Mouse (Mus musculus) intestine, embryonic 16.5 days (tissue): ENCODE measurements around the gene Fibin. TPM values are rescaled to one million over a fixed set of nuclear protein-coding genes. Genes with fewer than 3 reads are reported as not detected.

Source experiments
- ATAC-seq: fragments of 200-750 bp; cut with Nextera tagmentation; 2 replicates; pipeline ENCODE4 v1.8.0; 2017; ENCODE audit warnings: moderate TSS enrichment, moderate library complexity
- H3K27ac ChIP-seq: fragments of 300-500 bp; sonication (generic); 2 replicates; pipeline ENCODE4 v1.5.1; 2014; ENCODE audit warnings: mild to moderate bottlenecking, low read length
- H3K27me3 ChIP-seq: fragments of 300-500 bp; sonication (generic); replicated peaks from 2 replicates; pipeline ENCODE4 v1.6.1; 2014; ENCODE audit warnings: low read length, control low read depth, mixed read lengths; ENCODE audit not compliant: control insufficient read depth, insufficient read depth
- H3K36me3 ChIP-seq: fragments of 300-500 bp; sonication (generic); 2 replicates; pipeline ENCODE4 v1.6.1; 2014; ENCODE audit warnings: low read length, control low read depth; ENCODE audit not compliant: control insufficient read depth, insufficient read depth
- H3K4me1 ChIP-seq: fragments of 300-500 bp; sonication (generic); 2 replicates; pipeline ENCODE4 v1.6.1; 2014; ENCODE audit warnings: low read length, control low read depth, mixed read lengths; ENCODE audit not compliant: control insufficient read depth, insufficient read depth
- H3K4me2 ChIP-seq: fragments of 300-500 bp; sonication (generic); 2 replicates; pipeline ENCODE4 v1.6.1; 2014; ENCODE audit warnings: low read depth, low read length, control low read depth
- H3K4me3 ChIP-seq: fragments of 300-500 bp; sonication (generic); 2 replicates; pipeline ENCODE4 v1.5.1; 2014; ENCODE audit warnings: mild to moderate bottlenecking, low read length
- H3K9ac ChIP-seq: fragments of 300-500 bp; sonication (generic); 2 replicates; pipeline ENCODE4 v1.6.1; 2014; ENCODE audit warnings: low read depth, low read length
- H3K9me3 ChIP-seq: fragments of 300-500 bp; sonication (generic); 2 replicates; pipeline ENCODE4 v1.6.1; 2016; ENCODE audit warnings: low read length, control low read depth; ENCODE audit not compliant: control insufficient read depth
- WGBS: fragments of 180-500 bp; shearing (Covaris S2); extraction: QIAGEN DNeasy Blood & Tissue Kit; methylation state at CpG from one replicate; pipeline ENCODE4 v1.1.7; 2014; 5-methylcytosine and 5-hydroxymethylcytosine counted together
- polyA plus RNA-seq: library from polyadenylated mRNA; unstranded; fragments of >200 nt; fragmentation: Nextera tagmentation; extraction: Ambion mirVana; gene quantifications from 2 replicates; pipeline ENCODE4 v1.2.1, GENCODE M21; 2015

Fibin gene
- polyA plus RNA-seq, result 25.2 and 27.4 TPM in 2 replicates

DNA sequence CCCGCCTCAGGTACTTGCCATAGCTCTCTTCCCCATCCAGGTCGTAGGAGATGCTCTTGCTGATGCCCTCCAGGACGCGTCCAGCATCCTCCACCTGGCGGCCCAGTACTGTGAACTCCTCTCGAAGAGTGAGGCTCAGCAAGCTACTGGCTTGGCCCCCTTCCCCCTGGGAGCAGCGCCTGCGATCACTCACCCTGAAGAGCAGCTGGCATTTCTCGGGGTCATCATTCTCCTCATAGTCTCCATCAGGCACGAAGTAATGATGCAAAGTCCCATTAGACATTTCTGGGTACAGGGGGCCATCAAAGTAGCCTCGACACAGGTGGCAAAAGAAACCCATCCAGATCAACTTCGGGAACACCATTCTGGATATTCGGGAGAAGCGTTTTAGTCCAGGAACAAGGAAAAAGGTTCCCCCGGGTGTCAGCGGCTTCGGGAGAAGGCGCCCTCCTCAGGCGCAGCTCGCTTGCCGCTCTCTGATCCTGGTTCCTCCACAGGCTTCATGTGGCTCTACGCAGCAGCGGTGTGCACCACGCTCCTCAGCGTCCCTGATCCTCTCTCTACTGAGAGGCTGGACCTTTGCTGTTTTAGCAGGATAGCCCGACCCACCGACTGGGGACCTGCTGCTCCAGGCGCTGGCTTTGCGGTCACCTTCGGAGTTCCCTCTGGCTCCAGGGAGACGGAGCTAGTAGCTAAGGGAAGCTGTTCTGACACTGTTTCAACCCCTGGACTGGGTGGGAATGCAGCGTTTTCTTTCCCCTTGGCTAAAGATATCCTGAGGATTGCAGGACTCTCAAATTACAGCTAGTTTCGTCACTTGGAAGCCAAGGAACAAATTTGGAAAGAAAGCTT lies at the start of gene Fibin:
Gene Fibin (minus strand): TSS at position 752 of the 852 bp plus-strand sequence.
- no peaks in the 10 kb centered on the region for H3K36me3 ChIP-seq
- peak within 1 kb of the TSS; percentile 75 for H3K4me2 ChIP-seq
- H3K4me3 ChIP-seq, result peak within 1 kb of the TSS; percentile 53
- H3K27me3 ChIP-seq, result no peaks in the 10 kb centered on the region
- ATAC-seq, result peak; percentile 91
- peak within 1 kb of the TSS; percentile 75 for H3K27ac ChIP-seq
- peak within 1 kb of the TSS; percentile 70 for H3K9ac ChIP-seq
- H3K4me1 ChIP-seq, result no peaks in the 10 kb centered on the region
- WGBS, result 2% methylated on average over 33 of the region's 33 CpGs
- H3K9me3 ChIP-seq, result no peaks in the 10 kb centered on the region

DNA sequence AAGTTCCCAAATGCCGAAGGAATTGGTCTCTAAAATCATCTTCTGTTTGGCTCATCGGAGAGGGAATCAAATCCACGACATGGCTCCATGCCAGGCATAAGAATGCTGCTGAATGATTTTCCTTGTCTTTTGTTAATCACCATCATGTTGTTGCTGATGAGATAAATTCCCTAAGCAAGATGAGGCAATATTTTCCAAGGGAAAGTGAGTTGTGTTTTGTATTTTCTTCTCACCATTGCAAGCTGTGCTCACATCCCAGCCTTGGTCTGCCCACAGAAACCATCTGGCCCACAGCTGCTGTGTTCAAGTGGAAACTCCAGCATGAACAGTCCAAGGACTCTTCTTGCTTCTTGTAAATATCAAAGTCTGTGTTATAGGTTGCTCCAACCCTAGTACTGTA lies 48.4 kb upstream of the Fibin start:
- Histone ChIP-seq H3K9ac (no peak overlapping the region), H3K4me3 (no peak overlapping the region), H3K36me3 (no peaks in the 10 kb centered on the region), H3K4me2 (no peak overlapping the region), H3K4me1 (peaks cover 3% of the 10 kb centered on the region; the same call in 1 of the 2 replicates), H3K27me3 (no peaks in the 10 kb centered on the region), H3K27ac (no peak overlapping the region), H3K9me3 (no peaks in the 10 kb centered on the region)
- WGBS, result 66% methylated on average over 3 of the region's 3 CpGs
- peak; percentile 80 for ATAC-seq

DNA sequence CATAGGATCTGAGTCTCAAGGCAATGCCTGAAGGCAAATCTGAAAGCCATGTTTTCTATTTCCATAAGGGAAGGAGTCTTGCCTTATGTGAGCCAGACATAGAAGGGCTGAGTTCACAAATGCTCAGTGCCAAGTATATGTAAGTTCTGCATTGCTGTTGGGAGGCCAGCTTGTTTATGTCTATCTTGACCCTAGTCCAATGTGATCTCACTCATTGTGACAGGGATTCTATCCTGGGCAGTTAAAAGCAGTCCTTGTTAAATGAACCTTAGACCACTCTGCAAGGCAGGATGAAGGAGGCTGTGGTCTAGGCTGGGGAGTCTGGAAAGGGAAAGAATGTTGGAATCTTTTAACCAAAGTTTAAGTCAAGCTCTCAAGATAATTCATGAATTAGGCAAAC lies 45.8 kb upstream of the Fibin start:
- Histone ChIP-seq H3K4me2 (no peak overlapping the region), H3K4me1 (peaks cover 3% of the 10 kb centered on the region; the same call in 1 of the 2 replicates), H3K27ac (no peak overlapping the region), H3K9me3 (no peaks in the 10 kb centered on the region), H3K9ac (no peak overlapping the region), H3K36me3 (no peaks in the 10 kb centered on the region), H3K4me3 (no peak overlapping the region), H3K27me3 (no peaks in the 10 kb centered on the region)
- ATAC-seq, result no peak

DNA sequence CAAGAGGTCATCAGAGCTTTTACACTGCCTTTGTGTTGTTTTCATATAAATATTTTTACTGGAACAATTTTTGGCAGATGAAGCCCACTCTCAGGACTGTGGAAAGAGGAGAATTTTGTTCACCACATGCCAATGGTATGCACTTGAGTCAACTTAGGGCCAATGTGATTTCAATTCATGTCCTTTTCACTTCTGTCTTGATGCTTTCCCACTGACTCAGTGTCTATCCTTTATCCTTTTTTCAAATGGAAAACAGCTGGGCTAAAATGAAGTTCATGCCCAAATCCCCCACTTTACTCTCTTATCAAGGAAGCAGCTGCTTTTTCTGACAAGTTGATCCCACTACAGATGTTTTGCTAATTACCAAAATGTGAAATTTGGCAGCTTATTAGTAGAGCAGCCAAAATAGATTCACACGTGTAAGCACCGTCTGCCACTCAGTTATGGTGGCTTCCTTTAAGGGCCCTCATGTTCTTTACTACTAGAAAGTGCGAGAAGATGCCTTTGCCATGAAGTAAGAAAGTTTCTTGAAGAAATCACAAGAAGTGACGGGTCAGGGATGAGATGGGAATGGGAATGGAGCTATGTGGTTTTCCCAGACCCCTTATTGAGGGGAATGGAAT lies 29.8 kb upstream of the Fibin start:
- no peaks in the 10 kb centered on the region for H3K4me1 ChIP-seq
- no peak overlapping the region for H3K27ac ChIP-seq
- no peak overlapping the region for H3K9ac ChIP-seq
- H3K36me3 ChIP-seq, result no peaks in the 10 kb centered on the region
- 76% methylated on average over 4 of the region's 4 CpGs for WGBS
- H3K4me2 ChIP-seq, result no peak overlapping the region
- H3K9me3 ChIP-seq, result no peaks in the 10 kb centered on the region
- no peak overlapping the region for H3K4me3 ChIP-seq
- peak; percentile 56; the same call in 1 of the 2 replicates for ATAC-seq
- no peaks in the 10 kb centered on the region for H3K27me3 ChIP-seq

DNA sequence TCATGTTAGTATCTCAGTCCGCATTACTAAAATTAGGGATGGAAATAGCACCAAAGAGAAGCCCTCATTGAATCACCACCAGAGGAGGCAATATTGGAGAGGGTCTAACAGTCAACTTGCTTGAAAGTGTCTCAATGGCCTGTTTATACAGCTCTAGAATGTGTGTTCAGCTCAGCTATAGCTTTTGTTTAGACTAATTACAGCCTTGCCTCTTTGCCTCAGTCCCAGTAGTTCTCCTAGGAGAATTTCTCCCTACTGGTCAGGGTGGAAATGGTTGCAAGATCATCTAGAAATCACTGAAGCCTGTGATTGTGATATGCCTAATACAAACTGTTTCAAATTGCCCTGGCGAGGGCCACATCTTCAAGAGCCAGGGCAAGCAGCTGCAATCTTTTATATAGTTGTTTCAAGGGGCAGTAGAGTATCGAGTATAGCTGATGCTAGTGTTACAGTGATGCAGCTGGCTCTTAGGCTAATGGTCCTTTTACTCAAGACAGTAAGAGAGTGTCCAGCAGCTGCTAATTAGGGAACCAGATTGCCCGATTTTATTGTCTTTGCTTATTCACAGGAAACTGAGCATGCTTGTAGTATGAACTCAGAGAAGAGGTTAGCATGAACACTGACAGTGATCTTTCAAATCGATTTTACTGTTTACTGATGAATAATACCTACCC lies 27.9 kb upstream of the Fibin start:
- Histone ChIP-seq H3K4me3 (no peak overlapping the region), H3K4me2 (no peak overlapping the region), H3K36me3 (no peaks in the 10 kb centered on the region), H3K9ac (no peak overlapping the region), H3K27me3 (no peaks in the 10 kb centered on the region), H3K27ac (no peak overlapping the region), H3K4me1 (no peaks in the 10 kb centered on the region), H3K9me3 (no peaks in the 10 kb centered on the region)
- WGBS, result 63% methylated on average over 5 of the region's 5 CpGs
- no peak for ATAC-seq

DNA sequence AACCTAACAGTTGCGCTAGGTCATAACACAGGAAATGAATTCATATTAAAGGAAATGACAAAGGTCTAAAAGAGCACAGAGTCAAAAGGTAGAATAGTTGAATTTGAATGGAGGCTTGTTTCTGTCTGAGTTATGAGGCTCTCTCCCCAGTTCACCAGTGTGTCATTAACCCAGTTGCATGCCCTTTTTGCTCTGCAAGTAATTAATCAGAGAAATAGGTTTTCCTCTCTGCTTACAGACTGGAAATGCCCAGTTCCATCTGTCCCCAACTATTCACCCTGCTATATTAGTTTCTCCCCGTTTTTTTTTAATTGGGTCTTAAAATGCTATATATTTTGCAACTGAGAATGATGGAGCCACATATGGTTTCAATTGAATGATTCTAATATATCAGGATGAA lies 16.8 kb upstream of the Fibin start:
- H3K27ac ChIP-seq, result no peak overlapping the region
- no peaks in the 10 kb centered on the region for H3K36me3 ChIP-seq
- no peak for ATAC-seq
- no peaks in the 10 kb centered on the region for H3K4me1 ChIP-seq
- H3K4me3 ChIP-seq, result no peak overlapping the region
- no peaks in the 10 kb centered on the region for H3K9me3 ChIP-seq
- no peak overlapping the region for H3K4me2 ChIP-seq
- H3K27me3 ChIP-seq, result no peaks in the 10 kb centered on the region
- 67% methylated on average over 2 of the region's 2 CpGs for WGBS
- H3K9ac ChIP-seq, result no peak overlapping the region

DNA sequence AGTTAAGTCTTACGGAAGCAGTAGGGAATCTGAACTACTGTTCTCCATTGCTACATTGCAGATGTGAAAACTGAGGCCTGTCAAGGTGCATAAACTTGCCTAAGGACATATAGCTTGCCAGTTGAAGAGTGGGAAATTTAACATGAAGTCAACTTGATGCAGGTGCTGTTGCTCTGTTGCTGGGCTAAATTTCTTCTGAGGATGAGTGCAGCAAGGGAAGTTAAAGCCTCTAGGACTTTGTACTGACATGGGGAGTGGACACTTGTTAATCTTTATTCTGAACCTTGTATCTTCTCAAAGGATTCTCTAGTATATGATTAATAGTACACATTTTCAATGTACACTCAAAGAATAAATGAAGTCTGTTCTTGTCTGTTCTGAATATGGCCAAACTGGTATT lies 13.7 kb upstream of the Fibin start:
- Histone ChIP-seq H3K27me3 (no peaks in the 10 kb centered on the region), H3K27ac (no peak overlapping the region)

DNA sequence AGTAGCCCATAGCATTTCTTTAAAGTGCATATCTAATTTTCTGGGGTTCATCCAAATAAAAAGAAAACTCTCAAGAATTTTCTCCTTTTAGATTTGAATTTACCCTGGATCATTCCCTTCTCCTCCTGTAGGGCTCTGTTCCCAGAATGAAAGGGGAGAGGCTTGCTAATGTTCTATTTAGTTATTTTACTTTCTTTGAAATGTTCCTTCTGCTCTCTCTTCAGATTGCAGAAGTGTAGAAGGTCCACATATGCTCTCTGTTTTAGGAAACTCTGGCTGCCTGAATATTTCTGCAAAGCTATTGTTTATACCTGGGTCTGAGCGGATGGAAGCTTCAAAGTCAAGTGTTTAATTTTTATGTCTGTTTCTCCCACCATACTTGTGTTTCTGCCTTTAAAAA lies 12.5 kb upstream of the Fibin start:
- no peaks in the 10 kb centered on the region for H3K36me3 ChIP-seq
- no peak overlapping the region for H3K27ac ChIP-seq
- no peaks in the 10 kb centered on the region for H3K9me3 ChIP-seq
- no peak overlapping the region for H3K4me2 ChIP-seq
- no peak overlapping the region for H3K4me3 ChIP-seq
- peak; percentile 28; the same call in 1 of the 2 replicates for ATAC-seq
- H3K4me1 ChIP-seq, result no peaks in the 10 kb centered on the region
- no peak overlapping the region for H3K9ac ChIP-seq
- 70% methylated on average over 1 of the region's 1 CpGs for WGBS
- no peaks in the 10 kb centered on the region for H3K27me3 ChIP-seq

More for the DNA sequence above, 13.7 kb upstream of the Fibin start:
- Histone ChIP-seq H3K9ac (no peak overlapping the region), H3K9me3 (no peaks in the 10 kb centered on the region), H3K4me3 (no peak overlapping the region), H3K36me3 (no peaks in the 10 kb centered on the region), H3K4me2 (no peak overlapping the region), H3K4me1 (no peaks in the 10 kb centered on the region)
- WGBS, result 80% methylated on average over 1 of the region's 1 CpGs
- ATAC-seq, result peak; percentile 40

DNA sequence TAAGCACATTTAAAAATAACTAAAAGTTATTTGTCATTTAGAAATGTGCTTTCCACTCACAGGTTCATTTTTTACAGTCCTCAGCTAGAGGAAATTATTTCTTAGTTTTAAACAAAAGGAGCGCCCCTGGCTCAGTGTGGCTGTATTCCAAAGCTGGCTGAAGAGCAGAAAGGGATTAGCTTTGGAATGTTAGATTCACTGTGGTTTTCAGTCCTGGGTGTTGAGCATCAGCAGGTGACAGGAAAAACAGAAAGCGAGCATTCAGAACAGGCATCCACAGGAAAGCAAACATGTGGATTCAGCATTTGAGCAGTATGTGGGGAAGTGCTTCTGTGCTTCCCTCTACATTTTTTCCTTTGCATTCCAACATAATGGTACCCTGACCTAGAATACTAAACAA lies 10.2 kb upstream of the Fibin start:
- no peak overlapping the region for H3K9ac ChIP-seq
- H3K36me3 ChIP-seq, result no peaks in the 10 kb centered on the region
- 54% methylated on average over 2 of the region's 2 CpGs for WGBS
- no peaks in the 10 kb centered on the region for H3K9me3 ChIP-seq
- no peaks in the 10 kb centered on the region for H3K4me1 ChIP-seq
- no peaks in the 10 kb centered on the region for H3K27me3 ChIP-seq
- H3K4me3 ChIP-seq, result no peak overlapping the region
- H3K4me2 ChIP-seq, result no peak overlapping the region
- no peak for ATAC-seq
- no peak overlapping the region for H3K27ac ChIP-seq
